Mouse (Mus musculus) heart, embryonic 13.5 days (tissue): ENCODE results near the gene Adss. TPM values are rescaled to one million over a fixed set of nuclear protein-coding genes. Genes with fewer than 3 reads are reported as not detected.

Experiments used
- ATAC-seq: fragments of 200-750 bp; cut with Nextera tagmentation; 2 replicates; pipeline ENCODE4 v1.8.0; 2017; ENCODE audit warnings: moderate TSS enrichment; ENCODE audit not compliant: insufficient number of reproducible peaks, low FRiP score, low TSS enrichment; ENCODE audit errors: extremely low read depth
- H3K27ac ChIP-seq: fragments of 300-500 bp; sonication (generic); replicated peaks from 2 replicates; pipeline ENCODE4 v1.5.1; 2015; ENCODE audit warnings: moderate library complexity, mild to moderate bottlenecking, inconsistent platforms
- H3K27me3 ChIP-seq: fragments of 300-500 bp; sonication (generic); replicated peaks from 2 replicates; pipeline ENCODE4 v1.6.1; 2015; ENCODE audit warnings: mild to moderate bottlenecking, inconsistent platforms
- H3K36me3 ChIP-seq: fragments of 300-500 bp; sonication (generic); 2 replicates; pipeline ENCODE4 v1.6.1; 2015; ENCODE audit warnings: mild to moderate bottlenecking, inconsistent platforms
- H3K4me1 ChIP-seq: fragments of 300-500 bp; sonication (generic); 2 replicates; pipeline ENCODE4 v1.6.1; 2015; ENCODE audit warnings: inconsistent platforms
- H3K4me2 ChIP-seq: fragments of 300-500 bp; sonication (generic); 2 replicates; pipeline ENCODE4 v1.6.1; 2015; ENCODE audit warnings: inconsistent platforms, mild to moderate bottlenecking, moderate library complexity
- H3K4me3 ChIP-seq: fragments of 300-500 bp; sonication (generic); 2 replicates; pipeline ENCODE4 v1.5.1; 2015; ENCODE audit warnings: moderate library complexity, mild to moderate bottlenecking, inconsistent platforms
- H3K9ac ChIP-seq: fragments of 300-500 bp; sonication (generic); 2 replicates; pipeline ENCODE4 v1.6.1; 2015; ENCODE audit warnings: inconsistent platforms, mild to moderate bottlenecking, moderate library complexity
- H3K9me3 ChIP-seq: fragments of 300-500 bp; sonication (generic); 2 replicates; pipeline ENCODE4 v1.6.1; 2016; ENCODE audit warnings: inconsistent platforms
- WGBS: fragments of 180-500 bp; shearing (Covaris S2); methylation state at CpG from one replicate; pipeline ENCODE4 v1.1.7; 2015; ENCODE audit warnings: mixed read lengths; 5-methylcytosine and 5-hydroxymethylcytosine counted together
- polyA plus RNA-seq: library from polyadenylated mRNA; unstranded; fragments of >200 nt; fragmentation: Nextera tagmentation; extraction: Ambion mirVana; gene quantifications from 2 replicates; pipeline ENCODE4 v1.2.1, GENCODE M21; 2015

Adss gene
- polyA plus RNA-seq, 1 experiment from 2014 or later, result 22.3 TPM

DNA sequence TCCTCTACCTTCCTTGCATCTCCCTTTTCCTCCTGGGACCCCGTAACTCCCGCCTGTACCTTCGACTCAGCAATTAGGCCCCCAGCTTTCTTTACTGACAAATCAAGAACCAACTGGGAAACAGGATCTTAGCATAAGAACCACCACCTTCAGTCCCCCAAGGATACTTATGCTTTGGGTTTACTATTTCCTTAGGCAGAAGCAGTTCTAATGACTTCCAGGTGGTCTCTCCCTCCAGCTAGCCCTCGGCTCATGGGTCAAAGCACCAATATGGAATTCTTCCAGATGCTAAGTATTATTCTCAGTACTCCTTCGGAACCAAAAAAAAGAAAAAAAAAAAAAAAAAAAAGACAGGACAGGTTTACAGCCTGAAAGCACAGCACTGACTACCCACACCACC is 39.1 kb downstream of the Adss start:
- H3K4me1 ChIP-seq, result no peaks in the 10 kb centered on the region
- H3K36me3 ChIP-seq, result peaks cover 13% of the 10 kb centered on the region
- WGBS, result 83% methylated on average over 5 of the region's 5 CpGs
- H3K27me3 ChIP-seq, result no peaks in the 10 kb centered on the region
- no peak overlapping the region for H3K4me2 ChIP-seq
- no peak overlapping the region for H3K4me3 ChIP-seq
- no peak overlapping the region for H3K27ac ChIP-seq
- no peak for ATAC-seq
- H3K9ac ChIP-seq, result no peak overlapping the region
- no peaks in the 10 kb centered on the region for H3K9me3 ChIP-seq

DNA sequence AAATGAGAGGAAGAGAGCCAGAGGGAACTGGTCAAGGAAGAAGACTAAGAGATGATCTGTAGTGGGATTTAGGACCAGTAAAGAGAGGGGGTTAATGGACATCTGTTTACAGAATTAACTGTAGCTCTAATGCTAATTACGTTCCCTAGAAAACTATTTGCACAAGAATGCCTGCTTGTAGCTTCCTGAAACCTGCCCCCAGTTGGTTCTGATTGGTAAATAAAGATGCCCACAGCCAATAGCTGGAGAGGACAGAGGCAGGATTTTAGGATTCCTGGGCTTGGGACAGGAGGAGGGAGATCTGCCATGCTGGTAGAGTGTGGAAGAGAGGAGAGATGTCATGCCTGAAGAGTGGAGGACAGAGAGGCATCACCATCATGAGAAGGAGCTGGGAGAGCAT is 42.8 kb downstream of the Adss start:
- H3K4me1 ChIP-seq, result no peaks in the 10 kb centered on the region
- peaks cover 15% of the 10 kb centered on the region for H3K36me3 ChIP-seq
- H3K9me3 ChIP-seq, result peaks cover 32% of the 10 kb centered on the region
- no peak for ATAC-seq
- no peak overlapping the region for H3K4me3 ChIP-seq
- H3K27ac ChIP-seq, result no peak overlapping the region
- no peak overlapping the region for H3K4me2 ChIP-seq
- WGBS, result 76% methylated on average over 1 of the region's 1 CpGs
- no peak overlapping the region for H3K9ac ChIP-seq
- H3K27me3 ChIP-seq, result no peaks in the 10 kb centered on the region

DNA sequence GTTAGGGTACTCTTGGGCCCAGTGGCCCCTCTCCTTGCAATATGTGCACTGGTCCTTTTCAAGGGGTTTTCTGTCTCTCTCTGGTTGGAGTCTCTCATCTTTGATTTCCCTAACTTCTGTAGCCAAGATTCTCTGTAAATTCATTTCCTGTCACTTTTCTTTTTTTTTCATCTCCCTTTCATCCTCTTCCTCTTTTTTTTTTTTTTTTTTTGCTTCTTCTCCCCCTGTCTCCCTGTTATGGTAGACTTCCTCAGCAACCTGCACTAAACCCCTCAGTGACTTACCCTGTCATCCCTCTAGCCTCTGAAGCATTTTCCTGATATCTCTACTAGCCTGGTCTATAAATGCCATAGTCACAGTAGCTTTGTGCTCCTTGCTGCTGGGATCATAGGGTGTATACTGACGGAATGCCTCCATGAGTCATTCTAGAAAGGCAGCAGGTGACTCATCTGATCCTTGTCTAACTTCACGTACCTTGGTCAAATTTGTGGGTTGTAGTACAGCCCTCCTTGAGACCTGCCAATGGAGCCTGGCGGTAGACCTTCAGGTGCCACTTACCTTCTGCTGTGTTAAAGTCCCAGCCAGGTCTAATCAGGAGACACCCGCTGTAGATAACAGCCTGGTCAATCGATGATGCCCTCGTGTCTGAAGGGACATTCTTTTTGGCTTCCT is 48.3 kb downstream of the Adss start:
- Histone ChIP-seq H3K4me1 (no peaks in the 10 kb centered on the region), H3K4me2 (no peak overlapping the region), H3K27ac (no peak overlapping the region), H3K4me3 (no peak overlapping the region), H3K9me3 (peaks cover 33% of the 10 kb centered on the region), H3K36me3 (peaks cover 15% of the 10 kb centered on the region), H3K9ac (no peak overlapping the region), H3K27me3 (no peaks in the 10 kb centered on the region)
- 90% methylated on average over 6 of the region's 6 CpGs for WGBS
- no peak for ATAC-seq

DNA sequence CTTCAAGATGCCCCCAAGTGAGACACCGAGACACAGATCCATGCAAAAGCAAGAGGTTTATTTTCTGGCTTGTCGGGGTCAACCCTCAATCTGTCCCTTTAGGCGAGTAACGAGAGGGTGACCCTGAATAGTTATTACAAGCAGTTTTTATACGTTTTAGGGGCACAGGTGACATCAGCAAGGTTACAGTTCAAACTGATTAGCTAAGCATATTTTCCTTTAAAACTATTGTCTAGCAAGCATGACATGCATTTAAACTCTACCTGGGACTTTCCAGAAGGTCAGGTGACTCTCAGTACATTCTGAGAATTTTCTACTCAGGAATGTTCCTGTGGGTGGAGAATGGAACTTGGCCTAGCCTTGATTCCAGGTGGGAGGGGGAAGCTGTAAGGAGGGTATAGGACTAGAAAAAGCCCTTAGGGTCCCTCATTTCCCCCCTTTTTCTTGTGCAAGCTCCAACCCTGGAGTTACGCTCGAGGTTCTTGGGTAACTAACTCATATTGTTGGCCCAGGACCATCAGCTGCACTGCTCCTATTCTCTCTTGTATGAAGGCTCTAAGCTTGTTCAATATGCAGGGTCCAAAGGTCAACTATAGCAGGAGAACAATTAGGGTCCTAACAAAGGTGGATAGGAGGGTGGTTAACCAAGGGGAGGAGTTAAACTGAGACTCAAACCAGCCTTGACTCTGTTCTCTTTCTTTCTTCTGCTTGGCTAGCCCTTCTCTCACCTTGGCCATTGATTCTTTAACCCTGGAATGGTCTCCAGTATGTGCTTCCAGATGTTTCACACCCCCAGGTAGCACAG is 51.6 kb downstream of the Adss start:
- no peak for ATAC-seq
- Histone ChIP-seq H3K27ac (no peak overlapping the region), H3K4me1 (no peaks in the 10 kb centered on the region), H3K4me2 (no peak overlapping the region), H3K9ac (no peak overlapping the region), H3K9me3 (peaks cover 13% of the 10 kb centered on the region), H3K4me3 (no peak overlapping the region), H3K36me3 (peaks cover 4% of the 10 kb centered on the region; the same call in 1 of the 2 replicates), H3K27me3 (no peaks in the 10 kb centered on the region)
- WGBS, result 82% methylated on average over 7 of the region's 7 CpGs

DNA sequence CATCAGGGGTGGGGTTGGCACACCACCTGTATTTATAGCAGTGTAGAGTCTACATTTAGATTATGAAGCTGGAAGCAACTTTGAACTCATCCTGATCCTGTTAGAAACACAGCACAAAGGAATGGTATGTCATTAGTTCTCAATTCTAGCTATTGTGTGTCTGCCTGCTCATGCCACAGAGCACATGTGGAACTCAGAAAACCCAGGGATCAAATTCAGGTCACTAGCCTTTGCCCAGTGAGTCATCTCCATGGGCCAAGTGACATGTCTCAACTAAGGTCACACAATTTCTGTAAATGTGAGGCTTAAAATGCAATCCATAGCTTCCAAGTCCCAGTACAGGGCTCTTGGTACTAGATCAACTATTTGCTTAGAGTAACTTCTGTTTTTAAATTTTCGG is 54.2 kb downstream of the Adss start:
- no peak overlapping the region for H3K9ac ChIP-seq
- no peak for ATAC-seq
- H3K27ac ChIP-seq, result no peak overlapping the region
- 71% methylated on average over 1 of the region's 1 CpGs for WGBS
- no peak overlapping the region for H3K4me3 ChIP-seq
- no peaks in the 10 kb centered on the region for H3K4me1 ChIP-seq
- H3K27me3 ChIP-seq, result no peaks in the 10 kb centered on the region
- H3K9me3 ChIP-seq, result no peaks in the 10 kb centered on the region
- H3K36me3 ChIP-seq, result no peaks in the 10 kb centered on the region
- no peak overlapping the region for H3K4me2 ChIP-seq

DNA sequence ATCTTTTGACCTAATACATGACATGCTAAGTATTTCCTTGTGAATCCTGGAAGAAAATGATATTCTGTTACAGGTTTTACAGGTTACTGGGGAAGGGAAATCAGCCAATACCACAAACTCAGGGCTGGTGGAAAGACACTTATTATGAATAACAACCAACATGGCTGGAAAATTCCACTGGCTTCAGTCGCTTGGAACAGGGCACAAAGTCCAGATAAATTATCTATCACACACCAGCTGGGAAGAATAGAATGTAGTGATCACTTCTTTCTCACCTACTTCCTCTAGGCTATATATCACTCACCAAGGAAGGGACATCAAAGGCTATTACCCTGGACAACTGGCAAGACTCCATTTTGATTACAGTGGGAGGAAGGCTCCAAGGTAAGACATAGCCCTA is 55.6 kb downstream of the Adss start:
- no peak for ATAC-seq
- Histone ChIP-seq H3K4me1 (no peaks in the 10 kb centered on the region), H3K9ac (no peak overlapping the region), H3K9me3 (no peaks in the 10 kb centered on the region), H3K4me2 (no peak overlapping the region), H3K27ac (no peak overlapping the region), H3K36me3 (no peaks in the 10 kb centered on the region), H3K27me3 (no peaks in the 10 kb centered on the region), H3K4me3 (no peak overlapping the region)
- 47% methylated on average over 1 of the region's 1 CpGs for WGBS

DNA sequence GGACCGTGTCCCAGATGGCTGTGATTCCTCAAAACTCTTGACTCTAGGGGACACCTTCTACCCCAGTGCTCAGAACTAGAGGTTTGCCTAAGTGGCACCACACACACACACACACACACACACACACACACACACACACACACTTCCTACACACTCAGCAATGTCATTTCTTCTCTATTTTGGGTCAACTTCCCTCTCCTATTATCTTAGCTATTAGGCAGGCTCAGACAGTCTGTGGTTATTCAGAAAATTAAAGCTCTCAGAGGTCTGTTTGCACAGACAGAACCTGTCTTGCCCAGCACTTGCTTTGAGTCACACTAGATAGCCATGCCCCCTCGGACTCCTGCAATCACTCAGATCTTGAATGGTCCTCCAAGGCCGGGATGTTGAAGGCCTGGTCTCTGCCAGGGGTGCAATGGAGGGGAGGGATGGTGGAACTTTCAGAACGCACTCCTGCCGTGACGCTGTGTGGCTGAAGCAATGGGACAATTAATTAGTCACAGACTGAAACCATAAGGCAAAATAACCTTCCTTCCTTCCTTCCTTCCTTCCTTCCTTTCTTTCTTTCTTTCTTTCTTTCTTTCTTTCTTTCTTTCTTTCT is 58.7 kb downstream of the Adss start:
- no peaks in the 10 kb centered on the region for H3K4me1 ChIP-seq
- no peak overlapping the region for H3K27ac ChIP-seq
- no peak overlapping the region for H3K9ac ChIP-seq
- 50% methylated on average over 6 of the region's 6 CpGs for WGBS
- no peak overlapping the region for H3K4me3 ChIP-seq
- no peaks in the 10 kb centered on the region for H3K27me3 ChIP-seq
- no peaks in the 10 kb centered on the region for H3K9me3 ChIP-seq
- no peak overlapping the region for H3K4me2 ChIP-seq
- H3K36me3 ChIP-seq, result no peaks in the 10 kb centered on the region
- ATAC-seq, result no peak

DNA sequence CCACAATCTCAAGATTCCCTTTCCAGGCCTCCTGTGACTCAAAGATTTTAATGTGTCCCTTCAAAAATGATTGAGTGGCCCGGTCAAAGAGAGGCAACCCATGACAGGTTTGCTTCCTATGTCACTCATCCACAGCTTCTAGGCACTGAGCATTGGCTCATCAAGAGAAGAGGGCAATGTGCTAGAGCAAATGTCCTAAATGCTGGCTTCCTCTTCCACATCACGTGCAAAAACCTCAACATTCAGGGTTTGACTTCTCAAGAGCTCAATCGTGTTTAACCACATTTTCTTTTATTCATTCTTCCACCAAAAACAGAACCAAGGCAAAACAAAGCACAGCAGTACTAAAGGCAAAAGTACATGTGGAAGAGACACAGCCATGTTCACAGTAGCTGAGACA is 64.3 kb downstream of the Adss start:
- H3K9me3 ChIP-seq, result peaks cover 7% of the 10 kb centered on the region; the same call in 1 of the 2 replicates
- H3K9ac ChIP-seq, result no peak overlapping the region
- peaks cover 2% of the 10 kb centered on the region; the same call in 1 of the 2 replicates for H3K4me1 ChIP-seq
- no peaks in the 10 kb centered on the region for H3K36me3 ChIP-seq
- H3K4me3 ChIP-seq, result no peak overlapping the region
- 74% methylated on average over 3 of the region's 3 CpGs for WGBS
- H3K27ac ChIP-seq, result no peak overlapping the region
- H3K4me2 ChIP-seq, result no peak overlapping the region
- no peak for ATAC-seq
- no peaks in the 10 kb centered on the region for H3K27me3 ChIP-seq

DNA sequence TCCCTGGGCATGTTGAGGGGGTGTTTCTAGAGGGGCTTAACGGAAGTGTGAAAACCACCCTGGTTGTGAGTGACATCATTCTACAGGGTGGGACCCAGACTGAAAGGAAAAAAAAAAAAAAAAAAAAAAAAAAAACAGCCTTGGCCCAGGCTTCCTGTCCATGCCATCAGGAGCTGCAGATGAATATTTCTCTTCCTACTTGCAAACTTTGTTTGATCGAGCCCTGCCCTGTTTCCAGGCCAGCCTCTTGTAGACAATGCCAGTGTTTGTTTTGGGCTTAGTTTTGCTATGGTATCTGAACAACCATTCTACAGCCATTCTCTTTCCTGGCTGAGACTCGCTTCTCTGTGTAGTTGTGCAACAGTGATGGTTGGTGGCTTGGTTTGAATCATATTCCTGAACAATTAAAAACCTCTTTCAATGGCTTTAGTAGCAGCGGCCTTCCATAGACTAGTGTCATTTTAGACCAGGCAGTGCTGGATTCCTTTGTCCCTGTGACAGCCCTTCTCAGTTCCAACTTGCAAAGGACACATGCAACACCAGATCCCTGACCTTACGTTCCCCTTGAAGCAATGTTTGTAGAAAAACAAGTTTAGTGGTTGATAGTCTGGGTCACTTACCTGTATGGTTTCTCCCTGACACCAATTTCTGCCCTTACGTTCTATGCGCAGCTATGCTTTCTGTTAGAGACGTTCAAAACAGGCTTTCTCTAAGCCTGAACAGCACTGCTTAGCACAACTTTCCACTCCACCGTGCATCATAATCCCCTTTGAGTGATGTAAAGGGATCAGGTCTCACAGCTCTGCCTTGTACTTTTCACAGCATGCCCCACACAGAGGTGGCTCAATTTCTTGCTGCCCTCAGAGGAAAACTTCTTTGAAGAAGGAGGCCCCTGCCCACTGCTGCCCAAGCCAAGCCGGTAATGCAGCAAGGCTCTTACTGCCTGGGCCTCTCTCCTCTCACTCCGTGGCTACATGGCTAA is 67.0 kb downstream of the Adss start, which contains the start of gene 1700016C15Rik:
TSS of gene 1700016C15Rik (plus strand) at position 772 of the 982 bp plus-strand sequence.
- peaks cover 2% of the 10 kb centered on the region; the same call in 1 of the 2 replicates for H3K4me1 ChIP-seq
- no peaks in the 10 kb centered on the region for H3K27me3 ChIP-seq
- H3K4me2 ChIP-seq, result no peak within 1 kb of the TSS
- no peak within 1 kb of the TSS for H3K9ac ChIP-seq
- no peak within 1 kb of the TSS for H3K27ac ChIP-seq
- no peaks in the 10 kb centered on the region for H3K36me3 ChIP-seq
- H3K9me3 ChIP-seq, result peaks cover 7% of the 10 kb centered on the region; the same call in 1 of the 2 replicates
- WGBS, result 70% methylated on average over 11 of the region's 11 CpGs
- H3K4me3 ChIP-seq, result no peak within 1 kb of the TSS
- ATAC-seq, result no peak

DNA sequence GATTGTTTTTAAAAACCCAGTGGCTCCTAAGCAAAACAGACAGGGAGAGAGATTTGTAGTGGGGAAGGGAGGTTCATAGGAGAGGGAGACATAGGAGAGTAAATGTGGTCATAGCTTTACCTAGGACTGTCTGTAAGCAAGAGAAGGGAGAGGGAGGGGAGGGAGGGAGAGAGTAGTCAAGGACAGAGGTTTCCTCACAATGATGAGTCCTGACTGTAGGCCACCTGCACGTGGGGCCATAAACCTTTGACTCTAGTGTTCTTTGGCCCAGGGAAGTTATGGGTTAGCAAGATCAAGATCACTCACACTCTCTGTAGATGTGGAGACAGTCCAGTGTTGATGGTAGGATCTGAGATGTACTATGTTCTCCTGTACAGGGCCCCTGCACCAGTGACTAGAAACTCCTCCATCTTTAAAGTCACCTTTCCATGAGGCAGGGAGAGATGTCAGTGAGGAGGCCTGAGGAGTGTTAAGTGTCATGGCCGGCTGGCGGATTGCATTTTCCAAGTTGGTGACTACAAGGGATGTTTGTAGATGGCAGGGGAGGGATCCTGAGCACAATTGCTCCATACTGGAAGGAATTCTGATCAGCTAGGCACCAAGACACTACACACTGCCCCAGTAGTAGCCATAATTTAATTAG is 68.3 kb downstream of the Adss start:
- Histone ChIP-seq H3K9me3 (peaks cover 7% of the 10 kb centered on the region; the same call in 1 of the 2 replicates), H3K36me3 (no peaks in the 10 kb centered on the region), H3K27me3 (no peaks in the 10 kb centered on the region), H3K27ac (no peak overlapping the region), H3K4me2 (no peak overlapping the region), H3K4me1 (peaks cover 2% of the 10 kb centered on the region; the same call in 1 of the 2 replicates), H3K4me3 (no peak overlapping the region), H3K9ac (no peak overlapping the region)
- WGBS, result 81% methylated on average over 3 of the region's 3 CpGs
- no peak for ATAC-seq
